Mouse (Mus musculus) G1E (cell line): ENCODE measurements at regions not wholly inside any gene's neighbourhood (a gene's known extent, or its start where the extent isn't known, plus 50 kb on each side); places are given as distances from the start of the nearest gene placed in this dataset.

ENCODE experiments used
- ATAC-seq: 2 replicates; pipeline ENCODE4 v1.8.0; 2016; ENCODE audit warnings: mild to moderate bottlenecking; ENCODE audit not compliant: insufficient number of reproducible peaks, poor library complexity, low FRiP score, severe bottlenecking; ENCODE audit errors: extremely low read depth
- DNase-seq: peaks from one replicate; pipeline ENCODE4 v3.0.0; 2012; ENCODE audit warnings: low spot score
- H3K27me3 ChIP-seq: 2 replicates; pipeline ENCODE4 v1.6.1; 2012; ENCODE audit warnings: mild to moderate bottlenecking, low read length, inconsistent platforms; ENCODE audit not compliant: insufficient read depth
- H3K36me3 ChIP-seq: replicated peaks from 2 replicates; pipeline ENCODE3; 2012; ENCODE audit warnings: mild to moderate bottlenecking, inconsistent platforms
- H3K4me1 ChIP-seq: 2 replicates; pipeline ENCODE4 v1.6.1; 2012; ENCODE audit warnings: low read depth, low read length, inconsistent platforms, mixed read lengths; ENCODE audit not compliant: insufficient read depth
- H3K4me3 ChIP-seq: 2 replicates; pipeline ENCODE4 v1.5.1; 2012; ENCODE audit warnings: low read depth, mild to moderate bottlenecking, inconsistent platforms, low read length, moderate library complexity, mixed read lengths
- H3K9me3 ChIP-seq: replicated peaks from 2 replicates; pipeline ENCODE4 v1.6.1; 2012; ENCODE audit warnings: inconsistent platforms
- CTCF ChIP-seq: IDR thresholded peaks from 2 replicates; pipeline ENCODE4 v1.5.1; 2012; ENCODE audit warnings: low read depth, low read length, inconsistent platforms, mixed read lengths
- GATA1 ChIP-seq: IDR thresholded peaks from 2 replicates; pipeline ENCODE4 v1.6.1; 2012; ENCODE audit warnings: borderline replicate concordance, low read length, inconsistent platforms, mixed read lengths
- GATA2 ChIP-seq: IDR thresholded peaks from 2 replicates; pipeline ENCODE4 v1.6.1; 2012; ENCODE audit warnings: low read depth, low read length, inconsistent platforms, borderline replicate concordance
- POLR2AphosphoS5 ChIP-seq: IDR thresholded peaks from 2 replicates; pipeline ENCODE4 v1.6.1; 2012; ENCODE audit warnings: low read depth, low read length, inconsistent platforms; ENCODE audit not compliant: insufficient replicate concordance
- TAL1 ChIP-seq: conservative IDR thresholded peaks from 2 replicates; pipeline ENCODE4 v1.6.1; 2012; ENCODE audit warnings: low read depth, low read length, inconsistent platforms, mixed read lengths

DNA sequence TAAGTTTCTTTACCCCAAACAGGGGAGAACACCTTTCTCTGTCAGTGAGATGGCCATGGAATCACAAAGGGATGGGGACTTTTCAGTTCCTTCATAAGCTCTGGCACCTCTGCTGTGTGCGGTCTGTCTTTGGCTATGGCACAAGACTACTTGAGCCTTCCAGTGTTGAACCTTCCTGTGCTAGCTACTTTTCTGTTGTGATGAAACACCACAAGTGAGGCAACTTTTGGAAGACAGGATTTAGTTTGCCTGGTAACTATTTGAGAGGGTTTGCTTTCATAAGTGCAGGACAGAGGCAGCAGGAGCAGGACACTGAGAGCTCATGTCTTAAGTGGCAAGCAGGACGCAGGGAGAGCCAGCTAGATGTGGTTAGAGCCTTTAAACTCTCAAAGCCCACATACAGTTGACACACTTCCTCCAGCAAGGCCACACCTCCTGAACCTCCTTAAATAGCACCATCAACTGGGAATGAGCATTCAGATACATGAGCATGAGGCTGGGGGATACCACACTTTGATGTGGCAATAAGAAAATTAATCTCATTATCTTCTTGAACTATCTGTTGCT, 101.8 kb upstream of the Hmgn3 start:
- no peaks in the 10 kb centered on the region for H3K9me3 ChIP-seq
- no peaks in the 10 kb centered on the region for H3K36me3 ChIP-seq
- DNase-seq (no peak), ATAC-seq (no peak)
- no peak overlapping the region for H3K4me3 ChIP-seq
- H3K4me1 ChIP-seq = no peaks in the 10 kb centered on the region
- no peaks in the 10 kb centered on the region for H3K27me3 ChIP-seq
- TF ChIP-seq POLR2AphosphoS5 = no peak
- TF ChIP-seq CTCF = no peak
- TF ChIP-seq GATA2 = no peak
- TF ChIP-seq TAL1 = no peak
- no peak for TF ChIP-seq GATA1

DNA sequence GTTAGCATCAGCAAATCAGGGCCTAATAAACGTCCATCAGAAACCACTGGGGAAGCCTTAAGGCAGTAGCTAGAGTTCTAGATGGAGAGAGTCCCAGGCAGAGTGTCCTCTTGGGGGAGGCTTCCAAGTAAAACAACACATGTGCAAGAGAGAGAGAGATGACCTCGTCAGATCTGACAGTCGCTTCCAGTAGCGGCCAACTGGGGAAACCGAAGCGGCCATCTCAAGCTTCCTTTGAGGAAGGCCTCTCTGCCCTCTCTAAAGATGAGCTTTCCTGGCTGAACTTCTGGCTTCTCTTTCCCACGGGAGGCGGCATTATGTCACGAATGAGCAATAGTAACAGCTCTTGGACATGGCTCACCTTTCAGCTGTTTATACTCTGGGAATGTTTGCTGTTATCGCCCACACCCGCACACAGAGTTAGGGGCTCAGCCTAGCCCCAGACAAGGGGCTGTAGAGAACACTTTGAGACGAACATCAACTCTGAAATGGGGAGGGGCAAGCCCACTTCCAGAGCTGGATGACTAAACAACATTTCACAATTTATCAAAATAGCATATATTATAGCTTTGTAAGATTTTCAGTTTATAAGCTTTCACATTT, 100.7 kb upstream of the Hmgn3 start:
- Histone ChIP-seq H3K4me3 (no peak overlapping the region), H3K4me1 (no peaks in the 10 kb centered on the region), H3K27me3 (no peaks in the 10 kb centered on the region), H3K9me3 (no peaks in the 10 kb centered on the region), H3K36me3 (no peaks in the 10 kb centered on the region)
- ATAC-seq (no peak), DNase-seq (no peak)
- TF ChIP-seq GATA2 (no peak), GATA1 (no peak), TAL1 (no peak), CTCF (no peak), POLR2AphosphoS5 (no peak)

DNA sequence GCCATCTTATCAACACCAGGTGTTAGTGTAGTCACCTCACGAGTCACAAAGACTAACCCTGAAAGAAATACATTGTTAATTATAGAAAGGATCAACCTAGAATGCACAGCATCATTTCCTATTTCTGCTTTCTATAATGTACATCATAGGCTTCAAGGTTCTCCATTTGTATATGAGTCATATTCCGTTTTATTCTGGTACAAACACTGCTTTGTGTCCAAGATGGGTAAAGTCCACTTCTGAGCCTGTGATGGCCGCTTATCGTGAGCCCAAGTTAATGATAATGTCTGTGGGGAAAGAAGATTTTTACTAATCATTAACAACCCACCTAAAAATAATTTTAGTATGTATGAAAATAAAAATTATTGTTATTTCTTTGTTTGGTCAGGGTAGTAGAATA, 94.6 kb upstream of the Hmgn3 start:
- no peak for TF ChIP-seq GATA1
- TF ChIP-seq GATA2 = no peak
- no peaks in the 10 kb centered on the region for H3K36me3 ChIP-seq
- no peaks in the 10 kb centered on the region for H3K4me1 ChIP-seq
- H3K27me3 ChIP-seq = no peaks in the 10 kb centered on the region
- DNase-seq = no peak
- H3K9me3 ChIP-seq = no peaks in the 10 kb centered on the region
- no peak for ATAC-seq
- no peak overlapping the region for H3K4me3 ChIP-seq

DNA sequence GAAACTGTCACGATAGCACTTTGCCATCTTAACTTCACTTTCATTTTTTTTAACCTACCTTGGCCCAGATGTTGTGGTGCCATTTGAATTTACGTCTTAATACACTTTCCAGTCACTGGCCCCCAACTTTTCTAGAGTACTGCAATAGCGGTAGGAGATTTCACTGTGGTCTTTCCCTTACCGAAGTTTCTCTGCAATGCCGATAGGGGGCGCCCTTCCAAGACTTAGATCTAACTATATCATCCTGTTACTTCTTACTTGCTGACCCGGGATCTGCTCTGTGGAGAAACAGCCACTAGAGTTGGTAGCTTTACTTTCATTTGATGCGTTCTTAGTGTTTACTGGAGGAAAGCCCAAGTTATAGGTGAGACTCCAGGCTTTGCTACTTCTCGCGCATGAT, 92.6 kb upstream of the Hmgn3 start:
- Histone ChIP-seq H3K4me3 (no peak overlapping the region), H3K27me3 (no peaks in the 10 kb centered on the region), H3K9me3 (no peaks in the 10 kb centered on the region), H3K36me3 (no peaks in the 10 kb centered on the region), H3K4me1 (no peaks in the 10 kb centered on the region)
- TF ChIP-seq POLR2AphosphoS5 (no peak), TAL1 (no peak), CTCF (peak; percentile 24; the same call in 1 of the 2 replicates)
- ATAC-seq = no peak
- DNase-seq = no peak

DNA sequence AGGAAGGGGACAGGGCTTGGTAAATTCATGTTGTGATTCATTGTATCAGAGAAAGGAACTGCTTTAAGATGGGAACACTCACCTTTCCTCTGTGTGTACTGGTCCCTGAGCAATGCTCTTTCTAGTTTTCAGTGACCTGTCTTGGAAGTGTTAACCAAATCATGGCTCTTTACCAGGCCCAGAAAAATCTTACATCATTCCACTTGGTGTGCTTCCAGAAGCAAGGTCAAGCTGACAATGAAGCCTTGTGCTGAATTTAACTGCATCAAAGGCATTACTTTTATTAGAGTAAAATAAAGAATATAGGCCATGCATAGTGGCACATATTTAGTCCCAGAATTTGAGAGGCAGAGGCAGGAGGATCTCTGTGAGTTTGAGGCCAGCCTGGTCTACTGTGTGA, 75.4 kb upstream of the Hmgn3 start:
- Histone ChIP-seq H3K36me3 (no peaks in the 10 kb centered on the region), H3K4me3 (no peak overlapping the region), H3K27me3 (no peaks in the 10 kb centered on the region), H3K4me1 (no peaks in the 10 kb centered on the region), H3K9me3 (no peaks in the 10 kb centered on the region)
- ATAC-seq (no peak), DNase-seq (no peak)
- no peak for TF ChIP-seq GATA1

DNA sequence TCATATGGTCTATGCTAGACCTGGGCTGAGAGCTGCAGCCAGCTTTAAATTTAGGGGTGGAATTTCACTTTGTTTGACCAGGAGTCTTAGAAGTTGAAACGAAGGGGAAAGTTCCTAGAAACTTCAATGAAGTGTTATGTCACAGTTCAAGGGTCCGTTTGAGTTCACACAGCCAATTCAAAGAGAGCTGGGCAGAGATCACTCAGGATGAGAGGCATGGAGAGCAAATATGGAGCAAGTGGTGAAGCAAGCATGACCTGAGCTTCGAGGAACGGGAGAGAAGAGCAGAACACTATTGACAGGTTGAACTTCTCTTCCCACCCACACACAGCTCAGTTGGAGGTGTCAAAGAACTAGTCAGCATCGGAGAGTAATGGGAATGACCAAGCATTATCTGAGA, 56.1 kb upstream of the Hmgn3 start:
- Histone ChIP-seq H3K36me3 (no peaks in the 10 kb centered on the region), H3K4me3 (no peak overlapping the region), H3K27me3 (no peaks in the 10 kb centered on the region), H3K9me3 (no peaks in the 10 kb centered on the region), H3K4me1 (no peaks in the 10 kb centered on the region)
- no peak for ATAC-seq
- DNase-seq = no peak
- TF ChIP-seq GATA2 (no peak), CTCF (no peak), TAL1 (no peak), GATA1 (no peak), POLR2AphosphoS5 (no peak)

DNA sequence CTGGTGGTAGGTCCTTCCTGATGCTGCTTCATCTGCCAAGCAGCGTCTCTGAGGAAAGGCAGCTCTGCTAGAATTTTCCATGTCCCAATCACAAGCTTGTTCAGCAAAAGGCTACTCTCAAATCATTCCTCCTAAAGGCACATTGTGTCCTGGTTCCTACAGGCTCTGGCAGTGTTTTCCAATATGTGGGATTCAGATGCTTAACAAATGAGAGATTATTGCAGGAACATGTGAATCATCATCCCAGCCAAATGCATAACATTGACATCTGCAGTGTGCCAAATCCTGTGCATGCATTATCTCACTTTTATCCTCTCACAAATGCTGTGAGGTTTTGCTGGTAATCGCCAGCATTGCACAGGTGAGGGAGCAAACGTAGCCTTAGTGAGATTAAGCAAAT, 53.3 kb upstream of the Hmgn3 start:
- ATAC-seq = no peak
- Histone ChIP-seq H3K4me3 (no peak overlapping the region), H3K4me1 (no peaks in the 10 kb centered on the region), H3K36me3 (no peaks in the 10 kb centered on the region), H3K9me3 (no peaks in the 10 kb centered on the region), H3K27me3 (no peaks in the 10 kb centered on the region)
- TF ChIP-seq CTCF = no peak
- DNase-seq = no peak
